Mouse (Mus musculus) neural tube, embryonic 12.5 days (tissue): ENCODE results near the gene Clybl. TPM values are rescaled to one million over a fixed set of nuclear protein-coding genes. Genes with fewer than 3 reads are reported as not detected.

Experiments used
- ATAC-seq: fragments of 200-750 bp; cut with Nextera tagmentation; 2 replicates; pipeline ENCODE4 v1.8.0; 2017; ENCODE audit warnings: low read depth, mild to moderate bottlenecking, moderate TSS enrichment, moderate library complexity; ENCODE audit not compliant: low FRiP score
- H3K27ac ChIP-seq: fragments of 300-500 bp; sonication (generic); 2 replicates; pipeline ENCODE4 v1.5.1; 2016
- H3K27me3 ChIP-seq: fragments of 300-500 bp; sonication (generic); replicated peaks from 2 replicates; pipeline ENCODE4 v1.6.1; 2016; ENCODE audit warnings: mild to moderate bottlenecking
- H3K36me3 ChIP-seq: fragments of 300-500 bp; sonication (generic); 2 replicates; pipeline ENCODE4 v1.6.1; 2016; ENCODE audit warnings: mild to moderate bottlenecking
- H3K4me1 ChIP-seq: fragments of 300-500 bp; sonication (generic); 2 replicates; pipeline ENCODE4 v1.6.1; 2016
- H3K4me2 ChIP-seq: fragments of 300-500 bp; sonication (generic); replicated peaks from 2 replicates; pipeline ENCODE4 v1.6.1; 2016; ENCODE audit warnings: mild to moderate bottlenecking
- H3K4me3 ChIP-seq: fragments of 300-500 bp; sonication (generic); 2 replicates; pipeline ENCODE4 v1.5.1; 2016
- H3K9ac ChIP-seq: fragments of 300-500 bp; sonication (generic); 2 replicates; pipeline ENCODE4 v1.6.1; 2016; ENCODE audit warnings: mild to moderate bottlenecking
- H3K9me3 ChIP-seq: fragments of 300-500 bp; sonication (generic); 2 replicates; pipeline ENCODE4 v1.6.1; 2016; ENCODE audit warnings: mild to moderate bottlenecking
- WGBS: fragments of 180-500 bp; shearing (Covaris S2); methylation state at CpG from one replicate; pipeline ENCODE4 v1.1.7; 2016; 5-methylcytosine and 5-hydroxymethylcytosine counted together
- polyA plus RNA-seq: library from polyadenylated mRNA; unstranded; fragments of >200 nt; fragmentation: Nextera tagmentation; extraction: Ambion mirVana; gene quantifications from 2 replicates; pipeline ENCODE4 v1.2.1, GENCODE M21; 2016

Gene Clybl
- polyA plus RNA-seq, 1 experiment from 2014 or later = 12.6 TPM

DNA sequence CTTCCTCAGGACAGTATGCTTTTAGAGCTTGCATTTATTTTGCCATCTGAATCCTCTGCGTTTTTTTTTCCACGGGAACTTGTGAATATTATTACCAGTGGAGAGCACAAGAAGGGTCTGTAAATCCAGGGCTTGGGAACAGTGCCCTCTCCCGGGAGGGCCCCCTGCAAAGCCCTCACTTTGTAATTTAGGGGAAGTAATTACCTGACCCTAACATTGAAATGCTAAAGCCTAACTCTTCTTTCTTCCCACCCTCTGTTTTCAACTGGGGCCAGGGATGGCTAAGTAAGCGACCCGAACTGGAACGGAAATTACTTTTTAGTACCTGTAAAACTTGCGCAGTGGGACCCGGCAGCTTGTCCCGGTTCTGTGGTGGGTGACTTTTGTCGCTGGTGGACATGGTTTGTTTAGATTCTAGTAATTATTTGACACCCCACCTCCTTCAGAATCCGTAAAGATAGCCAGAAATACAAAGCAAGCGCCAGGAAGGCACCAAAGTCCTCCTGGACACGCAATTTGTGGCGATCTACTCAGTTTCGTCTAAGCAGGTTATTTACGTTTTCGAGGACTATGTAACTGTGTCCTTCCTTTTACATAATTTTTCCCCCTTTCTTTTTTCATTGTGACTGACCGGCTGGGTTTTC, 224.5 kb downstream of the Clybl start:
- Histone ChIP-seq H3K36me3 (no peaks in the 10 kb centered on the region), H3K9me3 (no peaks in the 10 kb centered on the region), H3K4me2 (peak overlapping the region; percentile 79), H3K4me1 (peaks cover 39% of the 10 kb centered on the region), H3K4me3 (peak overlapping the region; percentile 36), H3K9ac (peak overlapping the region; percentile 42), H3K27ac (peak overlapping the region; percentile 38; the same call in 1 of the 2 replicates), H3K27me3 (peaks cover 65% of the 10 kb centered on the region)
- no peak for ATAC-seq
- under 1% methylated on average over 18 of the region's 18 CpGs for WGBS

DNA sequence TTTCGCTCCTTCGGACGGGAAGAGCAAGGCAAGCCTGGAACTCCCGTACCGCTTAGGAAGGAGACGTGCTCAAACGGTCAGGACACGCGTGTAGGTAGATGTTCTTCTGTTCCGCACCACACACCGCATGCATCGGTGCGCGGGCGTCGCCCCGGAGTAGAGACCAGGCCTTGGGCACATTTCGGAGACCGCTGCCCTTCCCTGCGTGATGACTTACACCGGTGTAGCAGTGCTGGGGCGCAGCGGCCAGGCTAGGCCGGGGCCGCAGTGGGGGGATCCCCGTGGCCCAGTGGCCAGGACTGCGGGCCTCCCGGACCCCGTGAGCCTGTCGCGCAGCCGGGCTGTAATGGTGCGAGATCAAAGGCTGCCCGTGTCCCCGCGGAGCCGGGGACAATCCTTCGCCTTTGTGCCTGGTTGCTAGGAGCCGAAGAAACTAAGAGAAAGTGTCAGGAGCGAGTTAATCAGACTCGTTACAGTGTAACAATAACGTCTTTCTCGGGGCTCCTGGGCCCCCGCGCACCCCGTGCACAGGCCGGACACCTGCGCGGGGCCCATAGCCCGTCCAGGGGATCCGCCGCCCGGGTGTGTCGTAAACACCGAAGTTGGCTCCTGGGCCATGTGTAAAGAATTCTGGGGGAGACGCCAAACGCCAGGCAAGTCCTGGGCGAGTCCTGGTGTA, 225.2 kb downstream of the Clybl start:
- Histone ChIP-seq H3K36me3 (no peaks in the 10 kb centered on the region), H3K4me1 (peaks cover 38% of the 10 kb centered on the region), H3K27ac (peak overlapping the region; percentile 38; the same call in 1 of the 2 replicates), H3K27me3 (peaks cover 63% of the 10 kb centered on the region), H3K4me2 (peak overlapping the region; percentile 79), H3K4me3 (peak overlapping the region; percentile 36), H3K9me3 (no peaks in the 10 kb centered on the region), H3K9ac (peak overlapping the region; percentile 42)
- under 1% methylated on average over 58 of the region's 58 CpGs for WGBS
- ATAC-seq = peak; percentile 76

- H3K4me3 ChIP-seq = no peak overlapping the region
- peaks cover 26% of the 10 kb centered on the region for H3K27me3 ChIP-seq
- no peak overlapping the region for H3K27ac ChIP-seq
- H3K9ac ChIP-seq = no peak overlapping the region
- no peaks in the 10 kb centered on the region for H3K36me3 ChIP-seq
- H3K9me3 ChIP-seq = no peaks in the 10 kb centered on the region
- H3K4me1 ChIP-seq = peaks cover 9% of the 10 kb centered on the region; the same call in 1 of the 2 replicates
- ATAC-seq = no peak
- no peak overlapping the region for H3K4me2 ChIP-seq
- 62% methylated on average over 2 of the region's 2 CpGs for WGBS
Measured at GRCm38 (mm10) chr14:122412841-122413541, 231.5 kb downstream of the Clybl start.

GRCm38 (mm10) chr14:122413542-122413928, 232.0 kb downstream of the Clybl start:
- Histone ChIP-seq H3K27me3 (peaks cover 21% of the 10 kb centered on the region; the same call in 1 of the 2 replicates), H3K36me3 (no peaks in the 10 kb centered on the region), H3K4me3 (no peak overlapping the region), H3K27ac (no peak overlapping the region), H3K4me2 (no peak overlapping the region), H3K9me3 (no peaks in the 10 kb centered on the region), H3K4me1 (peaks cover 9% of the 10 kb centered on the region; the same call in 1 of the 2 replicates), H3K9ac (no peak overlapping the region)
- ATAC-seq = no peak
- 89% methylated on average over 2 of the region's 2 CpGs for WGBS

GRCm38 (mm10) chr14:122414786-122415185, 233.3 kb downstream of the Clybl start:
- Histone ChIP-seq H3K9ac (no peak overlapping the region), H3K9me3 (no peaks in the 10 kb centered on the region), H3K36me3 (no peaks in the 10 kb centered on the region), H3K27me3 (peaks cover 12% of the 10 kb centered on the region; the same call in 1 of the 2 replicates), H3K4me3 (no peak overlapping the region), H3K4me1 (peaks cover 9% of the 10 kb centered on the region; the same call in 1 of the 2 replicates), H3K4me2 (no peak overlapping the region), H3K27ac (no peak overlapping the region)
- 91% methylated on average over 2 of the region's 2 CpGs for WGBS
- ATAC-seq = no peak

DNA sequence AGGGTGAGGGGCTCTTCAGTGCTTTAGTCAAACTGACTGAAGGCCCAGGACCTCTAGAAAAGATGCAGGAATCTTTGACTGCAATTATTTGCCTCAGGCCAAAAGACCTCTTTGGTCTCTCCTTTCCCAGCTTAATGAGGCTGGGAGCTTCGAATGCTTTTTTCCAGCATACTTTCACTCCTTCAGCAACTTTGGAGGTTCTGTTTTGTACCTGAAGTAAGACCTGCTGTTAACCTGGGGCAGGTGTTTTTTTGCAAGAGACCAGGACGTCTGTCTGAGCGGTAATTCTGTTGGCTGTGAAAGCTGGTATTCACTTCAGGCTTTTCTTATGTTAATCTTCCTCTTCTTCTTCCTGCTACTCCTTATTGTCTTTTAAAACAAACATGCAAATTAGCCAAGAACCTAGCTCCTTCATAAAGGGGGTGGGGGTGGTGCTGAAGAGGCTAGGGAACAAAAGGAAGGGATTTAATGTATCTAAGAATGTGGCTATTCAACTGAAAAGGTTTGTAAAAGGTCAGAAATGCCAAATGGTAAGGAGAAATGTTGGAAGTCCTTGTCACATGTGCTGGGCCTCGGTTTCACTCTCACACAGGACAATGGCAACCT, 234.8 kb downstream of the Clybl start:
- Histone ChIP-seq H3K27ac (no peak overlapping the region), H3K4me2 (no peak overlapping the region), H3K9ac (no peak overlapping the region), H3K4me3 (no peak overlapping the region), H3K4me1 (peaks cover 9% of the 10 kb centered on the region; the same call in 1 of the 2 replicates), H3K27me3 (0 out of 2 replicates have a peak, but pooled peaks cover 2% of the 10 kb centered on the region), H3K9me3 (no peaks in the 10 kb centered on the region), H3K36me3 (no peaks in the 10 kb centered on the region)
- 11% methylated on average over 4 of the region's 4 CpGs for WGBS
- no peak for ATAC-seq

DNA sequence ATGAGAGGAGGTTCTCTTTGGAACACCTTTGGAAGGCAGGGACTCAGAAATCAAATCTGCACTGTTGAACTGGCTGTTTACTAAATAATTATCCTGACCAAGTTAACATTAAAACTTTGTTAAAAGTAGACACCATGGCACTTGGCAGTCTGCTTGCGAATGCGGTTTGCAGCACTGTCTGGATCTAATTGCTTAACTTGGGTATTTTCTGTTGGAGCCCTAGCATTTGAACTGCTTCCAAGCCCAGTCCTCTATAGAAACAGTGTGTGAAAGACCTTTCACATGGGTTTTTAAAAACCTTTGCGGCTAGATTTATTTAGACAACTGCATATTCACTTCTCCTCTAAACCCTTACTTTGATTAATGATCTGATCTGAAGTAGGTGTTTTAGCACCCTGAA, 242.9 kb downstream of the Clybl start:
- no peak for ATAC-seq
- Histone ChIP-seq H3K4me1 (peaks cover 21% of the 10 kb centered on the region), H3K27me3 (no peaks in the 10 kb centered on the region), H3K9me3 (no peaks in the 10 kb centered on the region), H3K36me3 (no peaks in the 10 kb centered on the region), H3K27ac (no peak overlapping the region), H3K4me2 (no peak overlapping the region), H3K9ac (no peak overlapping the region), H3K4me3 (no peak overlapping the region)
- 73% methylated on average over 3 of the region's 3 CpGs for WGBS

- WGBS = 47% methylated on average over 10 of the region's 10 CpGs
- Histone ChIP-seq H3K9ac (no peak overlapping the region), H3K4me1 (peaks cover 21% of the 10 kb centered on the region), H3K27me3 (no peaks in the 10 kb centered on the region), H3K4me3 (no peak overlapping the region), H3K9me3 (no peaks in the 10 kb centered on the region), H3K4me2 (0 out of 2 replicates have a peak overlapping the region, but pooled peaks have one; percentile 12), H3K36me3 (no peaks in the 10 kb centered on the region), H3K27ac (0 out of 2 replicates have a peak overlapping the region, but pooled peaks have one; percentile 15)
- peak; percentile 19; the same call in 1 of the 2 replicates for ATAC-seq
Measured at GRCm38 (mm10) chr14:122426529-122427203, 245.2 kb downstream of the Clybl start.

DNA sequence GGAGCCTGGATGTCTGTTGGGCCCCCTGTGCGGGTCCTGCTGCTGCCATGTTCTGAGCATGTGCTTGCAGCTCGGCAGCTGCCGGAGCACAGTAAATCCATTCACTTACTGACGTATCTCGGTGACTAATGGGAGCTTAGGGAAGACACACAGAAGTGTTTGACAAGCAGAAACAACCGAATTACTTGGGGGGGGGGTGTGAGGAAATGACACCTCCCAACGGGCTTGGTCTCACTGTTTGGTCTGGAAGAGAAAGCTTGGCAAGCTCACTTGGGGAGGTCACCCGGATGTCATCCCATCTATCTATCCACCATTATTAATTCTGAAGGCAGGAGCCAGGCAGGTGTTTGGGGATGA, 245.7 kb downstream of the Clybl start:
- Histone ChIP-seq H3K9ac (no peak overlapping the region), H3K4me2 (0 out of 2 replicates have a peak overlapping the region, but pooled peaks have one; percentile 12), H3K27ac (0 out of 2 replicates have a peak overlapping the region, but pooled peaks have one; percentile 15), H3K36me3 (no peaks in the 10 kb centered on the region), H3K4me1 (peaks cover 21% of the 10 kb centered on the region), H3K4me3 (no peak overlapping the region), H3K27me3 (no peaks in the 10 kb centered on the region), H3K9me3 (no peaks in the 10 kb centered on the region)
- 24% methylated on average over 8 of the region's 8 CpGs for WGBS
- peak; percentile 87 for ATAC-seq

- Histone ChIP-seq H3K4me1 (peaks cover 21% of the 10 kb centered on the region), H3K9ac (no peak overlapping the region), H3K4me3 (no peak overlapping the region), H3K36me3 (no peaks in the 10 kb centered on the region), H3K4me2 (no peak overlapping the region), H3K9me3 (no peaks in the 10 kb centered on the region), H3K27me3 (no peaks in the 10 kb centered on the region), H3K27ac (no peak overlapping the region)
- peak; percentile 68 for ATAC-seq
- 36% methylated on average over 3 of the region's 3 CpGs for WGBS
Measured at GRCm38 (mm10) chr14:122427654-122428053, 246.2 kb downstream of the Clybl start.

DNA sequence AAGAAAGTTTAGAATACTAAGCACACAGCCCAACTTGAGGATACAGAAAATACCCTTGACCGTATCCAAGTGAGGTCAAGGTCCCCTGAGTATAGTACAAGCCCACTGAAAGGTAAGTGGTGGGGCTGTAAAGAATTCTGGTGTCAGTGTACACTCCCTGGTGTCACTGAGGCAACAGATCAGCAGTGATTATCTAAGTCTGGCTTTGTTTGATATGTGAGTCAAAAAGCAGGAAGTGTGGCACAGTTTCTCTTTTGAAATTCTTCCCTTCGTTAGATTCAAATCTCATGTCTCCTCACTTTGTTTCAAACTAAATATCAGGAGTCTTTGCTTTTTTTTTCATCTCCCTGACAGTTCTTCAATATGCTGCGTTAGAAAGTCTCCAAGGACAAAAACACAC, 251.1 kb downstream of the Clybl start:
- H3K9ac ChIP-seq = no peak overlapping the region
- no peaks in the 10 kb centered on the region for H3K9me3 ChIP-seq
- no peaks in the 10 kb centered on the region for H3K36me3 ChIP-seq
- H3K4me1 ChIP-seq = peaks cover 5% of the 10 kb centered on the region; the same call in 1 of the 2 replicates
- no peak for ATAC-seq
- H3K4me3 ChIP-seq = no peak overlapping the region
- H3K27me3 ChIP-seq = peaks cover 5% of the 10 kb centered on the region; the same call in 1 of the 2 replicates
- 74% methylated on average over 3 of the region's 3 CpGs for WGBS
- H3K27ac ChIP-seq = no peak overlapping the region
- H3K4me2 ChIP-seq = no peak overlapping the region
